Mouse (Mus musculus) CH12.LX (cell line): ENCODE results near the gene P4ha2. TPM values are rescaled to one million over a fixed set of nuclear protein-coding genes. Genes with fewer than 3 reads are reported as not detected.

ENCODE experiments used
- DNase-seq: peaks from one replicate; pipeline ENCODE4 v3.0.0-alpha.2; 2013; ENCODE audit errors: extremely low read depth
- H3K27ac ChIP-seq: 2 replicates; pipeline ENCODE4 v1.5.1; 2012; ENCODE audit warnings: low read depth, mild to moderate bottlenecking, control low read depth, moderate library complexity; ENCODE audit not compliant: insufficient read depth
- H3K27me3 ChIP-seq: replicated peaks from 2 replicates; pipeline ENCODE3; 2012; ENCODE audit warnings: inconsistent platforms
- H3K36me3 ChIP-seq, 2 experiments: replicated peaks in 1 of 2; 2 replicates each; pipeline versions ENCODE3 to v1.6.1; 2012; ENCODE audit warnings: inconsistent platforms in 1 of 2, low read length in 1 of 2, mild to moderate bottlenecking in 1 of 2, mixed read lengths in 1 of 2, moderate library complexity in 1 of 2; ENCODE audit not compliant: control insufficient read depth in 1 of 2, insufficient read depth in 1 of 2
- H3K4me1 ChIP-seq, 2 experiments: 2 replicates each; pipeline ENCODE4 v1.6.1; 2012; ENCODE audit warnings: inconsistent platforms in 1 of 2, moderate library complexity in 1 of 2; ENCODE audit not compliant: insufficient read depth in 2 of 2, control insufficient read depth in 1 of 2
- H3K4me2 ChIP-seq: 2 replicates; pipeline ENCODE4 v1.6.1; 2012; ENCODE audit warnings: low read depth, mild to moderate bottlenecking, control low read depth; ENCODE audit not compliant: poor library complexity, insufficient read depth, severe bottlenecking
- H3K4me3 ChIP-seq, 3 experiments: fragments of 150-350 bp in 1 of 3; sonication (generic) in 1 of 3; replicated peaks in 1 of 3; 2 replicates each; pipeline versions ENCODE3 to v1.5.1; 2011 to 2012; ENCODE audit warnings: low read depth in 2 of 3, low read length in 2 of 3, mild to moderate bottlenecking in 2 of 3, moderate library complexity in 2 of 3, control low read depth in 1 of 3, improper control_type of control experiment in 1 of 3, inconsistent platforms in 1 of 3, mixed read lengths in 1 of 3; ENCODE audit not compliant: poor library complexity in 1 of 3
- H3K79me2 ChIP-seq: replicated peaks from 2 replicates; pipeline ENCODE4 v1.6.1; 2012; ENCODE audit warnings: mild to moderate bottlenecking, moderate library complexity; ENCODE audit not compliant: control insufficient read depth, poor library complexity, insufficient read depth, severe bottlenecking; ENCODE audit errors: extremely low read depth
- H3K9ac ChIP-seq: 2 replicates; pipeline ENCODE4 v1.6.1; 2012; ENCODE audit warnings: low read depth, mild to moderate bottlenecking, control low read depth, moderate library complexity; ENCODE audit not compliant: insufficient read depth
- H3K9me3 ChIP-seq: replicated peaks from 2 replicates; pipeline ENCODE3; 2012; ENCODE audit warnings: low read length, inconsistent platforms, mixed read lengths
- CHD1 ChIP-seq: IDR thresholded peaks from 2 replicates; pipeline ENCODE4 v1.6.1; 2012; ENCODE audit warnings: low read depth, low read length, improper control_type of control experiment, inconsistent platforms
- CTCF ChIP-seq, 2 experiments: IDR thresholded peaks in 1 of 2; conservative IDR thresholded peaks in 1 of 2; 2 replicates each; pipeline ENCODE4 v1.5.1; 2011 to 2012; ENCODE audit warnings: low read depth in 2 of 2, low read length in 2 of 2, improper control_type of control experiment in 1 of 2, inconsistent platforms in 1 of 2, mild to moderate bottlenecking in 1 of 2, moderate library complexity in 1 of 2
- EP300 ChIP-seq: IDR thresholded peaks from 2 replicates; pipeline ENCODE4 v1.6.1; 2011; ENCODE audit warnings: low read length, improper control_type of control experiment
- ETS1 ChIP-seq: conservative IDR thresholded peaks from 2 replicates; pipeline ENCODE4 v1.6.1; 2012; ENCODE audit warnings: low read depth, mild to moderate bottlenecking, inconsistent platforms, low read length, improper control_type of control experiment, moderate library complexity
- JUND ChIP-seq: conservative IDR thresholded peaks from 2 replicates; pipeline ENCODE4 v1.6.1; 2011; ENCODE audit warnings: low read depth, low read length, improper control_type of control experiment
- KAT2A ChIP-seq: IDR thresholded peaks from 2 replicates; pipeline ENCODE4 v1.6.1; 2012; ENCODE audit warnings: low read length, improper control_type of control experiment, inconsistent platforms; ENCODE audit not compliant: insufficient replicate concordance
- MAX ChIP-seq: IDR thresholded peaks from 2 replicates; pipeline ENCODE4 v1.6.1; 2011; ENCODE audit warnings: low read length, improper control_type of control experiment
- MAZ ChIP-seq: IDR thresholded peaks from 2 replicates; pipeline ENCODE4 v1.6.1; 2012; ENCODE audit warnings: low read depth, mild to moderate bottlenecking, inconsistent platforms, low read length, improper control_type of control experiment, moderate library complexity
- MEF2A ChIP-seq: IDR thresholded peaks from 2 replicates; pipeline ENCODE4 v1.6.1; 2014; ENCODE audit warnings: low read depth, mild to moderate bottlenecking, inconsistent platforms, low read length, improper control_type of control experiment, borderline replicate concordance
- NRF1 ChIP-seq: IDR thresholded peaks from 2 replicates; pipeline ENCODE4 v1.6.1; 2014; ENCODE audit warnings: low read depth, mild to moderate bottlenecking, inconsistent platforms, low read length, improper control_type of control experiment, moderate library complexity
- PAX5 ChIP-seq: IDR thresholded peaks from 2 replicates; pipeline ENCODE4 v1.6.1; 2012; ENCODE audit warnings: low read length, inconsistent platforms, mixed read lengths
- POLR2AphosphoS2 ChIP-seq: IDR thresholded peaks from 2 replicates; pipeline ENCODE4 v1.6.1; 2011; ENCODE audit warnings: low read depth, low read length, improper control_type of control experiment
- TCF12 ChIP-seq: IDR thresholded peaks from 2 replicates; pipeline ENCODE4 v1.6.1; 2014; ENCODE audit warnings: low read depth, mild to moderate bottlenecking, inconsistent platforms, low read length, improper control_type of control experiment
- ZNF384 ChIP-seq: IDR thresholded peaks from 2 replicates; pipeline ENCODE4 v1.6.1; 2012; ENCODE audit warnings: low read depth, low read length, improper control_type of control experiment, inconsistent platforms
- dilution Hi-C: fragments of 300-500 bp; cut with MboI; formaldehyde crosslinking; loops from 2 replicates; pipeline ENCODE4 v1.14.3; 2020; ENCODE audit warnings: low sequenced_read_pairs; ENCODE audit not compliant: extremely low pct_unique_long_range_greater_than_20kb, extremely low pct_ligation_motif_present
- in situ Hi-C: fragments of 300-500 bp; cut with MboI; formaldehyde crosslinking; loops from 3 replicates; pipeline ENCODE4 v1.14.3; 2019; ENCODE audit warnings: low sequenced_read_pairs, low pct_ligation_motif_present, low pct_unique_long_range_greater_than_20kb, mixed read lengths
- polyA plus RNA-seq: library from polyadenylated mRNA; unstranded; fragments of >175 nt; gene quantifications from 2 replicates; pipeline ENCODE4 v1.2.1, GENCODE M21; 2012; ENCODE audit warnings: low read depth; ENCODE audit not compliant: insufficient read length
- total RNA-seq, 2 experiments: library from RNA; depleted of rRNA; stranded (reverse); fragments of 300-350 nt in 1 of 2; fragments of >200 nt in 1 of 2; gene quantifications; 2 replicates each; pipeline ENCODE4 v1.2.3; 2012 to 2014

The P4ha2 gene
- total and polyA plus RNA-seq, 3 experiments: 3.6 to 10.0 (median 7.9) TPM

DNA sequence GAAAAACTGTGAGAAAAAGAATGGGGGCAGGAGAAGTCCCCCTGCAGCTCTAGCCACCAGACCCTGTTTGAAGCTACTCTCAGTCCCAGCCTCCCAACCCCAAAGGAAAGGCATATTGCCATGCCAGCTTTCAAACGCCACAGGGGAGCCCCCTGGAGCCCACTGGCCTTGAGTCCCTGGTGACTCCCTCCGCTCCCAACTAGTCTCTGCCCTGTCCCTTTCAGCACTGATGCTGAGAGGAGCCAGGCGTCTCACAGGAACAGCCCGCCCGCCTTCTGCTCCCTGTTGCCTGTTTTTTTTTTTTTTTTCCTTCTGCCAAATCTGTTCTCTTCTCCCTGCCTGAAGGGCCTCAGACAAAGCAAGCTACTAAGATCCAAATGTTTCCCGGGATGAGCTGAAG is 41.3 kb upstream of the P4ha2 start:
- no peak overlapping the region for H3K4me3 ChIP-seq
- H3K27me3 ChIP-seq: peaks cover 2% of the 10 kb centered on the region
- no peak overlapping the region for H3K9ac ChIP-seq
- H3K79me2 ChIP-seq: no peaks in the 10 kb centered on the region
- no peak for DNase-seq
- no peak for TF ChIP-seq PAX5
- TF ChIP-seq, all 38 proteins: peak for 0
- H3K36me3 ChIP-seq: no peaks in the 10 kb centered on the region
- H3K9me3 ChIP-seq: no peaks in the 10 kb centered on the region
- no peak overlapping the region for H3K4me2 ChIP-seq
- H3K4me1 ChIP-seq: peaks cover 3 to 14% of the 10 kb centered on the region in 2 experiments; a peak in 3 of 4 replicates
- no peak overlapping the region for H3K27ac ChIP-seq
- dilution Hi-C loops (no loop called here), in situ Hi-C loops (no loop called here)

DNA sequence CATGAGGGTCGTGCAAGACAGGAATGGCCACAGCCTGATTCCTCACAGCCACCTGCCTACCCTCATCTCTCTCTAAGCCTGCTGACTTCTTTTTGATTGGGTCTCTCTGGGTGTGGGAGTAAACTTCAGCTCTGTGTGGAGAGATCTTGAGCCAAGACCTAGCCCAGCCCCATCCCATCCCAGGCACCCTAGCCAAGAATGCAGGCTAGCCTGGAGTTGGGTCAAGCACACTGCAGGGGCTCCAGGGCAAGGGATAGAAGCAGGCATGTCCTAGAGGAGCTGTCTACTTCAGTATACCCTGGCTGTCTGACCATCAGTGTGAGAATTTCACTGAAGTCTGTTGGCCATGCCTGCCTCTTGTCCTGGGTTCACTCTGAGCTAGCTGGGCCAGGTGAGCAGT is 40.4 kb upstream of the P4ha2 start:
- no peaks in the 10 kb centered on the region for H3K79me2 ChIP-seq
- peaks cover 2% of the 10 kb centered on the region for H3K27me3 ChIP-seq
- H3K9me3 ChIP-seq: no peaks in the 10 kb centered on the region
- in situ Hi-C loops (no loop called here), dilution Hi-C loops (no loop called here)
- no peak for DNase-seq
- H3K4me1 ChIP-seq: peaks cover 3 to 14% of the 10 kb centered on the region in 2 experiments; a peak in 3 of 4 replicates
- no peak overlapping the region for H3K27ac ChIP-seq
- no peak overlapping the region for H3K9ac ChIP-seq
- H3K4me2 ChIP-seq: no peak overlapping the region
- H3K36me3 ChIP-seq: no peaks in the 10 kb centered on the region
- no peak for TF ChIP-seq ETS1
- no peak for TF ChIP-seq CHD1
- no peak for TF ChIP-seq CTCF (conservative IDR thresholded peaks at IDR 0.05 in 1 of 2, IDR thresholded peaks at IDR 0.05 in 1 of 2; ENCODE audit: low read depth in 2 of 2, low read length in 2 of 2)
- no peak for TF ChIP-seq MAX
- TF ChIP-seq EP300: no peak
- H3K4me3 ChIP-seq: no peak overlapping the region

DNA sequence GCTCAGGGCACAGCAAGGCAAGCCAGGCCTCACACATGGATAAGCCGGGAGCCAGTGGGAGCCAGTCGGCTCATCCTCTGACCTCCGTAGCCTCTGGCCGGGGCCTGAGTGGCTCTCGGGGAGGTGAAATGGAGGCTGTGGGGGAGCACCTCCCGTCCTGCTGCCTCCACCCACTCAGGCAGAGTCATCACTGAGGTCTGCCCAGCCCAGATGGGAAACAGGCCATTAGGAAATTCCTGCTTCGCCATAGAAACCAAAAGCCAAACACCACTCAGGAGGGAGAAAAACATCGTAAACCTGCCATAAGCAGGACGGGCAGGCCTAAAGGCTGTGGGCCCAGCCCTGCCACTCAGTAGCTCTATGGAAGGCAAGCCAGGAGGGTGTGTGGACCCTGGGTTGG is 39.6 kb upstream of the P4ha2 start:
- H3K9me3 ChIP-seq: no peaks in the 10 kb centered on the region
- dilution Hi-C loops (no loop called here), in situ Hi-C loops (no loop called here)
- H3K9ac ChIP-seq: no peak overlapping the region
- H3K27me3 ChIP-seq: peaks cover 2% of the 10 kb centered on the region
- H3K4me1 ChIP-seq: peaks cover 3 to 14% of the 10 kb centered on the region in 2 experiments; a peak in 3 of 4 replicates
- no peaks in the 10 kb centered on the region for H3K36me3 ChIP-seq
- no peak for DNase-seq
- no peak overlapping the region for H3K4me3 ChIP-seq
- no peak overlapping the region for H3K4me2 ChIP-seq
- H3K27ac ChIP-seq: no peak overlapping the region
- no peak for TF ChIP-seq ZNF384
- TF ChIP-seq NRF1: no peak
- no peak for TF ChIP-seq MEF2A
- no peak for TF ChIP-seq POLR2AphosphoS2
- no peak for TF ChIP-seq MAZ
- TF ChIP-seq KAT2A: no peak
- no peak for TF ChIP-seq EP300
- no peak for TF ChIP-seq JUND
- TF ChIP-seq TCF12: no peak
- TF ChIP-seq, all 38 proteins: peak for 0
- no peaks in the 10 kb centered on the region for H3K79me2 ChIP-seq
